Mouse (Mus musculus): ENCODE measurements at regions not wholly inside any gene's neighbourhood (a gene's known extent, or its start where the extent isn't known, plus 50 kb on each side); places are given as distances from the start of the nearest gene placed in this dataset.

DNA sequence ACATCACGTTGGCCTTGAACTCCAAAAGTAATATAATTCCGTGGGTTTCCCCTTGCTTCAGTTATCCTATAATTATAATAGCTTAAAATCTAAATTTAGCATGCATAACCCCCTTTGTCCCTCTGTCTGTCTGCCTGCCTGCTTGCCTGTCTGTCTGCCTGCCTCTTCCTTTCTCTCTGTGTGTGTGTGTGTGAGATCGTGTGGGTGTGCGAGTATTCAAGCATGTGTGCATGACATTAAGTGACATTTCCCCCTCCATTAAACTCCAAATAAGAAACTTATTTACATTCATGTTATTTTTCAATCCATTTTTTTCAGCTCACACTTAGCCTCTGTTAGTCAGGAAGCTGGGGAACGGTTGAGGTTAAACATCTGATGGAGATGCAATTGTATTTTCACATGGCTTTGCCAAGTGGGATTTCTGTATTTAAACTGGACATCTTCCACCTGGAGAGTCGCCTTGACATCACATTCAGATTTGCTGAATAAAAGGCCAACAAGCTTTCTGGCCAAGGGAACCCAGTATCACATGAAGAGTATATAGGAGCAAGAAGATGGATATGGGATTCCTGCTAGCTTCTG, 130.8 kb upstream of the Map3k1 start:
- DNase-seq (ENCODE audit: low spot score in 2 of 2): no peak

DNA sequence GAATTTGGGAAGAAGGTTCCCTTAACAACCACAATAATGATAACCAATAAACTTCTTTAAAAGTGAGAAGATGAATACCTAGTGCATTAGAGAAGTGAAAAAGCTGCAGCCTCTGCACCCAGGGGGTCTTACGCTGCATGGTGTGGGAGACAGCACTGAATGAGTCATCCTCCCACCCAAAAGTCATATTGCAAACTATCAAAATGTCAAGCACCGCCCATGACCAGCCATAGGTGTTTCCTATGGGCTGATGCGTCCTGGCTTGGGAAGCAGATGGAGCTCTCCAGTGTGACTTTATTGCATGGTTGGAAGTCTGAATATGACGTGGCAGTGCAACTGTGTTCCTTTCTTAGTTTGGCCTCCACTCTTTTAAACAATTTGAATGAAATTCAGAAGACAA, 131.5 kb upstream of the Map3k1 start:
- DNase-seq (ENCODE audit: low spot score in 2 of 2): no peak

DNA sequence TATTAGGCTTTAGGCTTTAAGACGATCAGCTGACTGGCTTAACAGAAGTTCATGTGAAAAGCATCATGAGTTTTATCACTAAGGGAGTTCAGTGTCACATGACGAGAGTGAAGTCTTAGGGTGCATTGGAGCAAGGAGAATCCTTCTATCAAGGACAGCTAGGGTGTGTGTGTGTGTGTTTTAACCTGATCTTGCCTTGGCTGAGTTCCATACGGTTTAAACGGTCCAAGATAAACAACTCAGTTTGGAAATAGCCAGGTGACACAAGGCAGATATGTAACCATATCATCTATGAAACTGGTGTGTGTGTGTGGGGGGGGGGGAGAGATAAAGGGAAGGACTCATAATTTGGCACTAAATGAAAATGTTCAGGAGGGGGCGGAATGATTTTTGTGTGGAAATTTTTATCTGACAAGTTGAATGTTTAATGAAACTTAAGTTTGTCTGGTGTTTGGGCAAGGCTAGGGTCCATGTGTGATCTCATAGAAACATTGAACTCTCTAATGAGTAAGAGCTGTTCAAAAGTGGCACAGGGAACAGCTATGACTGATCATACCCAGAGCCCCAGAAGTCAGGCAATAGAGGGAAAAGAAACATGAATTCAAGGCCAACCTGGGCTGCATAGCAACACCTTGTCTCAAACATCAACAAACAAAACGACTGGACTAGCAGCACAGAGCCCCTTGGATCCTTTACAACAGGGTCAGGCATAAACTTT, 132.2 kb upstream of the Map3k1 start:
- no peak for DNase-seq (ENCODE audit: low spot score in 2 of 2)

GRCm38 (mm10) chr13:111941946-111942345, 133.2 kb upstream of the Map3k1 start:
- no peak for DNase-seq (ENCODE audit: low spot score in 2 of 2)

DNA sequence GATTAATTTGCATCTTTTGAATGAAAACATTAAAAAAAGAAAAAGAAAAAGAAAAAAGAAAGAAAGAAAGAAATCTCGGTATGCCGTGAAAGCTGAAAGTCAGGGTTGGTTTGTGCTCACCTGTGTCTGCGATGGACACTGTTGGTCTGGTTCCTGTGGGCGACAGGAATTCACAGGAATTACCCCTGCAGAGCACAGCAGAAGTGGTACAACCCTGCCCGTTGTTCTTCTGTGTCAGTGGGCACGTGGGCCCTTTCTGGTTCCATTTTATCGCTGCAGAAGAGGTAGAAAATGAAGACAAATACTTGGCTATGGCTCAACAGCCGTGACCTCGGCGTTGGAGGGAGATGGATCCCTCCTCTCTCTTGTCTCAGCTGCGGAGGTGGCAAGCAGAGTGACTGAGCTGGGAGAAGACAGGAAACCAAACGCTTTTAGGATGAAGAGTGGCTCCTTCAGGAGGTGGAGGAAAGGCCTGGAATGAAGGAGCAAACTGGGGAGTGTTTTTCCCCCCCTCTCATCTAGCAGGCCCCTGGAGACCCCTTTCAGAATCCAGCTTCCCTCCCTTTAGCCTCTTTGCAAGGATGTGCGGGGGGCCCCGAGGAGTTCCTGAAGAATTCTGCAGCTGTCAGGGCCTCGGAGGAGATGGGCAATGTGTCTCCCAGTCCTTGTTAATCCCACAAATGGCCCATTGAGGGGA, 134.7 kb upstream of the Map3k1 start:
- no peak for DNase-seq (ENCODE audit: low spot score in 2 of 2)

DNA sequence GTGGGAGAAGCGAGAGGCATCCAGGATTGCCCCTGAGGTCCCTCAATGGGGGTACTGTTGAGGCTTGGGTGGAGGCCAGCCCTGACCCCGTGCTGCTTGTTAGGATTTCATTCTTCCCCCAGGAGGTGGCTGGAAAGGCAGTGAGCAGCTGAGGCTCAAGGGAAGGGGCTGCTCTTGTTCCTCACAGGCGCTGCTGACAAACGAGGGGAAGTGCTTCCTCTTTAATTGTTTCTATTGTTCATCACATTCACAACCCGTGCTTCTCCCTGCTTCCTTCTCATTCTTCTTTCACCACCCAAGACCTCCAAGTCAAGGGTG, 135.3 kb upstream of the Map3k1 start:
- no peak for DNase-seq (ENCODE audit: low spot score in 2 of 2)

DNA sequence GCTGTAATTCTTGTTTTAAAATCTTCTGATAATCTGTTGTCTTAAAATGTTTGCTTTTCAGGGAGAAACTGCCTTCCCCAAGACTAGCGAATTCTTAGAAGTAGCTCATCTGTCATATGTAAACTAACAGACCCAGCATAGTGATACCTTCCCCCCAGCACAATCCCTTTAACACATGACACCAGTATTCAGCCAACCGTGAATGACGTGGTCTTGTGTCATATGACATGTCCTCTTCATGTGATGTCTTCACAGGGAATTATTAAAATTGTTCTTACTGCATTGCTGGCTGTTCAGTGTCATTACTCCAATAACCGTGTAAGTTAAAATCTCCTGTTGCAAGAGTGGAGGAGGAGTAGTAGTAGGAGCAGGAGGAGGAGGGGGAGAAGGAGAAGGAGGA, 137.5 kb upstream of the Map3k1 start:
- no peak for DNase-seq (ENCODE audit: low spot score in 2 of 2)

DNA sequence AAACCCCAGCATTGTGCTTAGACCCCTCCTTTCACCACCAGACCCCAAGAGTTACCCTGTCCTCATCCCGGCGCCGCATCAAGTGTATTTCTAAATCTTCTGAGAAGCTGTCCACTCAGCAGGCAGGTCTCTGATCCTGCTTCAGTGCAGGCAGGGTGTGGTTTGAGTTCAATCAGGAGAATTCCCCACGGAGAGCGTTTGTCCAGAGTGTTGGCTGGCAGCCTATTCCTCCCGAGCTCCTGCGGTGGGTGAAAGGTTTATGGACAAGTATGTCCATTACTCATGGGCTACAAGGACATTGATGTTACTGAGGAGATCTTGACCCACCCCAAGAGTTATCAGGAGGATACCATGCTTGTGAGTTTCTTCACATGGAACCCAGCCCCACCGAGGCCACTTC, 138.0 kb upstream of the Map3k1 start:
- no peak for DNase-seq (ENCODE audit: low spot score in 2 of 2)

DNA sequence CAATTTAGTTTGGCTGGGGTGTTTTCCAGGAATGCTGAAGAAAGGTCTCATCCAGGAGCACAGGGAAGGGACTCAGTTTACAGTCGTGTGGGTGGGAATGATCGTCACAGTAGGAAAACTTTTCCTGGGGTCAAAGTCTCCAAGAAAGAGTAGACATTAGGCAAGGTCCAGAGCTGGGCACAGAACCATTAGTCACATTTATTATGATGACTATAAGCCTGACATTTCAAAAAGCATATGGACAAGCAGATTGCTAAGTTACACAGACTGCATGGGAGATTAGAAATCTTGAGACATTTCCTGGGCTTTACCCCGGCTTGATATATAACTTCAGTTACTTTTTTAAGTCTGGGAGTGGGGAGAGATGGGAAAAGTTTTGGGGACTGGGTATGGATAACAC, 139.6 kb upstream of the Map3k1 start:
- no peak for DNase-seq (ENCODE audit: low spot score in 2 of 2)

- DNase-seq (ENCODE audit: low spot score in 2 of 2): no peak
Observed at GRCm38 (mm10) chr13:111950042-111950441, 141.2 kb upstream of the Map3k1 start.

GRCm38 (mm10) chr13:111953860-111954519, 145.2 kb upstream of the Map3k1 start:
- no peak for DNase-seq (ENCODE audit: low spot score in 2 of 2)

DNA sequence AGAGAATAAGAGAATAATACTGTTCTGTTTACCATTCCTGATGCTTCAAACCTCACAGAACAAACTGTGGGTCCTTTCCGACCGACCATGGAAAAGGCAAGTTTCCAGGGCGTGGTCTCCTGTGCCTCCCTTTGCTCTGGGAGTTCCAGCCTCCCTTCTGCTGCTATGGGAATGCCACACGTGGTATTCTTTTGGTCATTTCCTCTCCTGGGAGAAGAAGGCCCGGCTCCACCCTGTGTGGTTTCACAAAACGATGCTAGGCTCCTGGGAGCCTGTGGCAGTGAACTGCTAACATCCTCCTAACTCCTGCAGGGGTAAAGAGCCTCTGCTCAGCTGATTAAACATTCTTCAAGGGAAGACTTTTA, 145.7 kb upstream of the Map3k1 start:
- no peak for DNase-seq (ENCODE audit: low spot score in 2 of 2)

- DNase-seq (ENCODE audit: low spot score in 2 of 2): peak in 1 of 2 experiments; percentile 30
Observed at GRCm38 (mm10) chr13:111957118-111957517, 148.3 kb upstream of the Map3k1 start.

DNA sequence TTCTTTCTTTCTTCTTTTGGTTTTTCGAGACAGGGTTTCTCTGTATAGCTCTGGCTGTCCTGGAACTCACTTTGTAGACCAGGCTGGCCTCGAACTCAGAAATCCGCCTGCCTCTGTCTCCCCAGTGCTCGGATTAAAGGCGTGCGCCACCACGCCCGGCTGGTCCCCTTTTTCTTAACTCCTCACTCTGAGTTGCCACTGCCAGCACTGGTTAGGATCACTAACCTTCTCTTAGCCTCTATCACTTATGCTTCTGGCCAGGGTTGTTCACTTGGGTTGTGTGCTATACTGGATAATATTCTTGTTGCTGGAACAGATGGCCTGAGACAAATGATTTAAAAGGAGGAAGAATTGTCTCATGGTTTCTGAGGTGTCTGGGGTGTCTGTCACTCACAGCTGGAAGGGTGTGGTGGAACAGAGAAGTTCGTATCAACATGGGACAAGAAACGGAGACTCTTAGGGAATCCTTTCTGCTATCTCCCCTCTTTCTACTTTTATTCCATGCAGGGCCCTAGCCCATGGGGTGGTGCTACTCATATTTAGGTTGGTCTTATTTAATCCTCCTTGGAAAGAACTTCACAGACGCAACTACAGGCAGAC, 149.0 kb upstream of the Map3k1 start:
- DNase-seq (ENCODE audit: low spot score in 2 of 2): no peak

DNA sequence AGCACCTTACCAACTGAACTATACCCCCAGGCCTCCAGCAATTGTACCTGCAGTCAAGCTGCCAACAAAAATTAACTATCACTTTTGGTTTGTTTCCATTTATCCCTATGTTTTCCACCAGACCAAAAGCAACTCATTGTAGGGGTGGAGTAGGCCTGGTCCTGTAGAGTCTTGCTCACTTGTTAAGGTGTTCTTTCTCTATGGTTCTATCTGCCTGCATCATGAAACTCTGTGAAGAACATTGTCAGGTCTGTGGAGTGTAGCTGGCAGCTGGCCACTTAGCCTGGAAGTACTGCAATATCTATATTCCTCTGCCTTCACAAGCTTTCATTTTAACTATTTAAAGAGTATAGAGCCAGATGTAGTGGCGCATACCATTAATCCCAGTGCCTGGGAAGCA, 149.6 kb upstream of the Map3k1 start:
- no peak for DNase-seq (ENCODE audit: low spot score in 2 of 2)

GRCm38 (mm10) chr13:111960036-111960435, 151.2 kb upstream of the Map3k1 start:
- no peak for DNase-seq (ENCODE audit: low spot score in 2 of 2)

DNA sequence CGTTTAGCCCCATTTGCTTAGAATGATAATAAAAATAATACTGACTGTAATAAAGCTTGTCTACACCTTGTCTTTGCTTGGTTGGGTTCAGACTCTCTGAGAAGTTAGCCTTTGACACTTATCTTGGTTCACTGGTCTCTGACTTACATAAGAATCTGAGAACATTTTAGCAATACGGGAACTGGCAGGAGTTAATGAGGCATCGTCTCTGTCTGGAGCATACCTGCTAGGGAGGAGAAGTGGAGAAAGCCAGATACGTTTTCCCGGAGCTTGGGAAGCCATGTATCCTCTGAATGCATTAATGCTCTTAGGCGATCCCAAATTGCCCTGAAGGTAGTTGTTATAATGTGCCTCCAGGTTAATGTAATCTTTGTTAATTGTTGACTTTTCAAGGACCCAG, 152.6 kb upstream of the Map3k1 start:
- no peak for DNase-seq (ENCODE audit: low spot score in 2 of 2)

DNA sequence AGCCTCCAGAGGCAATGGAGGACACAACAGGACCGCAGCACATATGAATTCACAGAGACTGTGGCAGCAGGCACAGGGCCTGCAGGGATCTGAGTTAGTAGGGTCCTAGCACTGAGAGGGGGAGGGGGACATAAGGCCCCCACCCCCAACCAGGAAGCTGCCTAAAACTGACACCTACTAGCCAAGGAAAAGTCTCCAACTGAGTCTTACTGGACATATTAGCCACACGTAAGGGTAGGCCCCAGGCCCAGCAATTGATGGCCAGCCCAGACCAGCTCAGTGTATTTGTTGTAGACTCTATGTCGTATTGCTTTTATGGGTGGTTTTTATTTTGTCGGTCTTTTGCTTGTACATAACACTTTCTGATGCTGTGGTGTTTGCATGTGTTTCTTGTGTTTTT, 153.4 kb upstream of the Map3k1 start:
- DNase-seq (ENCODE audit: low spot score in 2 of 2): no peak

GRCm38 (mm10) chr13:111966113-111966512, 157.3 kb upstream of the Map3k1 start:
- DNase-seq (ENCODE audit: low spot score in 2 of 2): peak in 1 of 2 experiments; percentile 44

- DNase-seq (ENCODE audit: low spot score in 2 of 2): no peak
Observed at GRCm38 (mm10) chr13:111966627-111967026, 157.8 kb upstream of the Map3k1 start.

DNA sequence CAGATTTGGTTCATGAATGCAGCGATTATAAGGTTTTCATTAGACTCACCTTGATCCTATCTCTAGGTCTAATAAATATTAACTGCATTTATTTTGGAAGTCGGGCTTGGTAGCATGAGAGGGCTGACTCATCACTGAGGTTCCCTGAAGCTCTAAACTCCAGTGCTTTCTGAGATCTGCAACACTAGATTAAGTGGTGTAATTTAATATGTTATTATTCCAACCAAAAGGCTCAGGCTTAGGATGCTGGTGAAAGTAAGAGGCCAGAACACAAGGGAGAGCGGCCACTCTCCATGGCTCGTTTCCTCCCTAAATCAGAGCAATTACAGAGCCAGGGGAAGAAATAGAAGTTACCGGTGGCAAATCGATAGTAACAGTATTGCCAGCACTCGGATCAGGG, 159.4 kb upstream of the Map3k1 start:
- DNase-seq (ENCODE audit: low spot score in 2 of 2): no peak

DNA sequence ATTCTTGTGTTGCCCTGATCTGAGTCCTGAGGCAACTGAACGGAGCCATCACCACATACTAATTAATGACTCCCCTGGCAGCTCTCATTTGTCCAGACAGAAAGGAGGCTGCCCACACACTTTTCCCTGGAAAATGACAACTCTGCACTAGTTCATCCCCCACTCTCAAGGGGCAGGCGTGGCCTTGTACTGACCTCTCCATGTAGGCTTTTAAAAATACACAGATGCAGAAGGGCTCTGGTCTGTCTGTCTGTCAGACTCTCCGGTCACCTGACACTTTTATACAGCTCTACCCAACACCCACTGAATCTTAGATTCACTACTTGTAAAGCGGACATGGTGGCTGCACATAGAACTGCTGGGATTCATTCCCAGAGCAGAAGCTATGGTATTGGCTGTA, 165.5 kb upstream of the Map3k1 start:
- DNase-seq (ENCODE audit: low spot score in 2 of 2): no peak

DNA sequence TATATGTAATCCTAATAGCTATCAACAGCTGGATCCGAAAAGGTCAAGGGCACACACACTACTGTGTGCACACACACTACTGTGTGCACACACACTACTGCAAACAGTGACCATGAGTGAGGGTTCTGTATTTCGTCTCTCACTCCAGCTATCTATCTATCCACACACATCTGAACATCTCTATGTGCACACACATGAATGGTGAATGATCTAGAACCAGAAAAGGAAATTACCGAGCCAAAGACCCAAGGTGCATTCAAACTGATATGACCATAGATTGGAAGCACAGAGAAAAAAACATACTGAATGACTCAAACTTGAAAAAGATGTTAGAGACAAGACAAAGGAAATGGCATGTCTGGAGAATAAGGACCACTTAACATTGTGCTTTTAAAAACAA, 166.8 kb upstream of the Map3k1 start:
- no peak for DNase-seq (ENCODE audit: low spot score in 2 of 2)
